Mouse (Mus musculus) heart, embryonic 14.5 days (tissue): ENCODE measurements around the gene Krt71. TPM values are rescaled to one million over a fixed set of nuclear protein-coding genes. Genes with fewer than 3 reads are reported as not detected.

ENCODE experiments used
- ATAC-seq: fragments of 200-750 bp; cut with Nextera tagmentation; 2 replicates; pipeline ENCODE4 v1.8.0; 2017; ENCODE audit warnings: low read depth, moderate TSS enrichment; ENCODE audit not compliant: insufficient number of reproducible peaks, insufficient read depth, low FRiP score
- H3K27ac ChIP-seq, 2 experiments: fragments of 200-500 bp in 1 of 2; fragments of 300-500 bp in 1 of 2; sonication (generic) in 1 of 2; replicated peaks in 1 of 2; 2 replicates each; pipeline ENCODE4 v1.5.1; 2012 to 2014; ENCODE audit warnings: low read depth in 2 of 2, low read length in 2 of 2, control low read depth in 1 of 2, mild to moderate bottlenecking in 1 of 2, mixed read lengths in 1 of 2; ENCODE audit not compliant: control insufficient read depth in 1 of 2, insufficient read depth in 1 of 2
- H3K27me3 ChIP-seq: fragments of 300-500 bp; sonication (generic); 2 replicates; pipeline ENCODE4 v1.6.1; 2014; ENCODE audit warnings: mild to moderate bottlenecking, low read length, control low read depth; ENCODE audit not compliant: control insufficient read depth, insufficient read depth
- H3K36me3 ChIP-seq: fragments of 300-500 bp; sonication (generic); 2 replicates; pipeline ENCODE4 v1.6.1; 2014; ENCODE audit warnings: mild to moderate bottlenecking, control low read depth, low read length, mixed read lengths; ENCODE audit not compliant: control insufficient read depth, insufficient read depth
- H3K4me1 ChIP-seq, 2 experiments: fragments of 200-500 bp in 1 of 2; fragments of 300-500 bp in 1 of 2; sonication (generic) in 1 of 2; 2 replicates each; pipeline ENCODE4 v1.6.1; 2012 to 2014; ENCODE audit warnings: low read length in 2 of 2, control low read depth in 1 of 2, mixed read lengths in 1 of 2; ENCODE audit not compliant: control insufficient read depth in 2 of 2, insufficient read depth in 2 of 2
- H3K4me2 ChIP-seq: fragments of 300-500 bp; sonication (generic); 2 replicates; pipeline ENCODE4 v1.6.1; 2014; ENCODE audit warnings: mild to moderate bottlenecking, low read length
- H3K4me3 ChIP-seq, 2 experiments: fragments of 200-500 bp in 1 of 2; fragments of 300-500 bp in 1 of 2; sonication (generic) in 1 of 2; 2 replicates each; pipeline ENCODE4 v1.5.1; 2012 to 2014; ENCODE audit warnings: low read length in 2 of 2, mild to moderate bottlenecking in 2 of 2, control low read depth in 1 of 2, low read depth in 1 of 2, moderate library complexity in 1 of 2; ENCODE audit not compliant: control insufficient read depth in 1 of 2, insufficient read depth in 1 of 2
- H3K9ac ChIP-seq: fragments of 300-500 bp; sonication (generic); 2 replicates; pipeline ENCODE4 v1.6.1; 2014; ENCODE audit warnings: mild to moderate bottlenecking, low read length
- H3K9me3 ChIP-seq: fragments of 300-500 bp; sonication (generic); 2 replicates; pipeline ENCODE4 v1.6.1; 2016; ENCODE audit warnings: low read length, control low read depth; ENCODE audit not compliant: control insufficient read depth
- WGBS: fragments of 180-500 bp; shearing (Covaris S2); extraction: QIAGEN DNeasy Blood & Tissue Kit; methylation state at CpG from one replicate; pipeline ENCODE4 v1.1.7; 2014; 5-methylcytosine and 5-hydroxymethylcytosine counted together
- polyA plus RNA-seq: library from polyadenylated mRNA; unstranded; fragments of >200 nt; fragmentation: Nextera tagmentation; extraction: Ambion mirVana; gene quantifications from 2 replicates; pipeline ENCODE4 v1.2.1, GENCODE M21; 2014

Krt71 gene
- not detected in 2 replicates for polyA plus RNA-seq

DNA sequence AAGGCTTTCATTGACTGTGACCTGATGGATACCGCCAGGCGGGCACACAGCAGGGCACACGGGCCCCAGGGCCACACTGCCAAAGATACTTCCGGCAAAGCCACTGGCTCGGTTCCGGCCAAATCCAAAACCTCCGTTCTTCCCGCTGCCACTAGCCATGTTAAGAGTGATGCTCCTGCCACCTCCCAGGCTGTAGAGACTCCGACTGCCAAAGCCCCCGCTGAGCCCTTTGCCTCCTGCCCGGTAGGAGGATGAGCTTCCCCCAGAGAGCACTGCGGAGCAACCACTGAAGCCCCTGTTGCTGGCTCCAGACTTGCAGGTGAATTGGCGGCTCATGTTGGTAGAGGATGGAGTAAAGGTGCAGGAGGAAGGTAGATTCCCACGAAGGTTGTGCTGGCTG lies at the start of gene Krt71:
Gene Krt71 (minus strand): TSS at position 399 of the 400 bp plus-strand sequence.
- Histone ChIP-seq H3K4me3 (no peak within 1 kb of the TSS), H3K36me3 (no peaks in the 10 kb centered on the region), H3K9ac (no peak within 1 kb of the TSS), H3K4me1 (no peaks in the 10 kb centered on the region), H3K4me2 (no peak within 1 kb of the TSS), H3K9me3 (no peaks in the 10 kb centered on the region), H3K27me3 (peaks cover 20% of the 10 kb centered on the region), H3K27ac (no peak within 1 kb of the TSS)
- 49% methylated on average over 14 of the region's 14 CpGs for WGBS
- no peak for ATAC-seq

GRCm38 (mm10) chr15:101790867-101791266 lies 48.0 kb upstream of the Krt71 start:
- Histone ChIP-seq H3K36me3 (no peaks in the 10 kb centered on the region), H3K27ac (no peak overlapping the region), H3K9ac (no peak overlapping the region), H3K4me2 (no peak overlapping the region), H3K27me3 (peaks cover 22% of the 10 kb centered on the region), H3K4me3 (no peak overlapping the region), H3K9me3 (no peaks in the 10 kb centered on the region), H3K4me1 (no peaks in the 10 kb centered on the region)
- 14% methylated on average over 3 of the region's 3 CpGs for WGBS
- ATAC-seq: no peak

GRCm38 (mm10) chr15:101786360-101786759 lies 43.5 kb upstream of the Krt71 start, which contains the start of gene Krt72:
Krt72 (minus strand) TSS chr15:101786460.
- 80% methylated on average over 18 of the region's 18 CpGs for WGBS
- Histone ChIP-seq H3K36me3 (no peaks in the 10 kb centered on the region), H3K27ac (no peak within 1 kb of the TSS), H3K9ac (no peak within 1 kb of the TSS), H3K4me3 (no peak within 1 kb of the TSS), H3K9me3 (no peaks in the 10 kb centered on the region), H3K27me3 (peaks cover 13% of the 10 kb centered on the region; the same call in 1 of the 2 replicates), H3K4me2 (no peak within 1 kb of the TSS), H3K4me1 (no peaks in the 10 kb centered on the region)
- no peak for ATAC-seq

GRCm38 (mm10) chr15:101773420-101773819 lies 30.5 kb upstream of the Krt71 start:
- H3K4me2 ChIP-seq: no peak overlapping the region
- ATAC-seq: no peak
- no peaks in the 10 kb centered on the region for H3K4me1 ChIP-seq
- peaks cover 40% of the 10 kb centered on the region for H3K27me3 ChIP-seq
- 77% methylated on average over 10 of the region's 10 CpGs for WGBS
- no peak overlapping the region for H3K9ac ChIP-seq
- H3K4me3 ChIP-seq: no peak overlapping the region
- H3K9me3 ChIP-seq: no peaks in the 10 kb centered on the region
- H3K36me3 ChIP-seq: no peaks in the 10 kb centered on the region
- H3K27ac ChIP-seq: no peak overlapping the region

GRCm38 (mm10) chr15:101772711-101773081 lies 29.8 kb upstream of the Krt71 start:
- peaks cover 40% of the 10 kb centered on the region for H3K27me3 ChIP-seq

GRCm38 (mm10) chr15:101772080-101772710 lies 29.3 kb upstream of the Krt71 start:
- no peak for ATAC-seq
- Histone ChIP-seq H3K36me3 (no peaks in the 10 kb centered on the region), H3K4me1 (no peaks in the 10 kb centered on the region), H3K27ac (no peak overlapping the region), H3K4me3 (no peak overlapping the region), H3K9ac (no peak overlapping the region), H3K27me3 (peaks cover 41% of the 10 kb centered on the region), H3K9me3 (no peaks in the 10 kb centered on the region), H3K4me2 (no peak overlapping the region)
- 60% methylated on average over 5 of the region's 5 CpGs for WGBS

More at GRCm38 (mm10) chr15:101772711-101773081, 29.8 kb upstream of the Krt71 start:
- no peaks in the 10 kb centered on the region for H3K4me1 ChIP-seq
- no peak overlapping the region for H3K9ac ChIP-seq
- no peak overlapping the region for H3K4me2 ChIP-seq
- no peak for ATAC-seq
- WGBS: 4% methylated on average over 5 of the region's 5 CpGs
- H3K27ac ChIP-seq: no peak overlapping the region
- no peaks in the 10 kb centered on the region for H3K36me3 ChIP-seq
- H3K4me3 ChIP-seq: no peak overlapping the region
- no peaks in the 10 kb centered on the region for H3K9me3 ChIP-seq

DNA sequence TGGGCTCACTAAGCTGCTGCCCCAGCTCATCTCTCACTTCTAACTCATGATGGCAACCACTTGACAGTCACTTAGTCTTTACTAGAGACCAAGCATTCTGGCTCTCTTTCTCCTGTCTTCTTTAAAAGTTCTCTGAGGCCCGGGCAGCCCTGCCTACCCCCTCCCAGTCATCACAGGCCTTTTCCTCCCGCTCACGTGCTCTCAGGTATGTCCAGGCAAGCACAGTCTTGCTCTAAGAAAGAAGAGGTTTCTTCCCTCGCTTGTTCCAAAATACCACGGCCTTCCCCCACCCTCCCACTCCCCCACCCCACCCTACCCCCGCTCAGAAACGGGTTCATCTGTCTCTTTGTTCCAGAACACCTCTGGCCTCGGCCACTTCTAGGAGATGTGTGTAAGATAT lies 27.3 kb upstream of the Krt71 start:
- no peak overlapping the region for H3K4me2 ChIP-seq
- H3K27me3 ChIP-seq: peaks cover 42% of the 10 kb centered on the region
- no peak overlapping the region for H3K9ac ChIP-seq
- 40% methylated on average over 8 of the region's 8 CpGs for WGBS
- no peaks in the 10 kb centered on the region for H3K36me3 ChIP-seq
- H3K4me1 ChIP-seq: no peaks in the 10 kb centered on the region
- no peak for ATAC-seq
- no peak overlapping the region for H3K27ac ChIP-seq
- no peak overlapping the region for H3K4me3 ChIP-seq
- H3K9me3 ChIP-seq: no peaks in the 10 kb centered on the region

GRCm38 (mm10) chr15:101737786-101738185 lies 5.1 kb downstream of the Krt71 start:
- Histone ChIP-seq H3K36me3 (no peaks in the 10 kb centered on the region), H3K4me3 (no peak overlapping the region), H3K9ac (no peak overlapping the region), H3K9me3 (no peaks in the 10 kb centered on the region), H3K27me3 (peaks cover 17% of the 10 kb centered on the region), H3K27ac (no peak overlapping the region), H3K4me2 (no peak overlapping the region), H3K4me1 (no peaks in the 10 kb centered on the region)
- no peak for ATAC-seq
- WGBS: 70% methylated on average over 7 of the region's 7 CpGs
